Mouse (Mus musculus): ENCODE measurements at regions not wholly inside any gene's neighbourhood (a gene's known extent, or its start where the extent isn't known, plus 50 kb on each side); places are given as distances from the start of the nearest gene placed in this dataset.
A peak's percentile ranks its signal among the peaks of the same experiment; 100 is the strongest.

DNA sequence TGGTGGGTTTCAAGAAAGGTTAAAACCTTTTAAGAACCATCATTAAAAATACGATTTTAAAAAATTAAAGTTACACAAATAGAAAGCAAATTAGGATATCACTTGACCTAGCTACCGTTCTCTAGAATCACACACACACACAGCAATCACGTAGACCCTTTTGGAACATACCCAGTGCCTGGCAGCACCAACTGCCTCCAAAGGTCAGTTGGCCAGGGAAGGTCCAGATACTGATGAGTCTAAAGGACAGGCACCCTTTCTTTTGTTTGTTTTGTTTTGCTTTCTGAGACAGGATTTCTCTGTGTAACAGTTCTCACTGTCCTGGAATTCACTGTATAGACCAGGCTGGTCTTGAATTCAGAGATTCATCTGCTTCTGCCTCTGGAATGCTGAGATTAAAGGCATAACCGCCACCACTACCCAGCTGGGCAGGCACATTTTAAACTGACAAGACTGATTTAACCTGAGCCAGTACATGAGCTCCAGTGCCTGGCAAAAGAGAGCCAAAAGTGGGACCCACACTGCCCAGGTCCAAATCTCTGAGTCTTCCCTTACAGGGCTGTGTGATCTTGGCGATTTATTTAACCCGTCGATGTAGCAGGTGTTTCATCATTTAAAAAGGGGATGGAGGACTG, 353.0 kb downstream of the Pmp22 start:
- no peak for DNase-seq

DNA sequence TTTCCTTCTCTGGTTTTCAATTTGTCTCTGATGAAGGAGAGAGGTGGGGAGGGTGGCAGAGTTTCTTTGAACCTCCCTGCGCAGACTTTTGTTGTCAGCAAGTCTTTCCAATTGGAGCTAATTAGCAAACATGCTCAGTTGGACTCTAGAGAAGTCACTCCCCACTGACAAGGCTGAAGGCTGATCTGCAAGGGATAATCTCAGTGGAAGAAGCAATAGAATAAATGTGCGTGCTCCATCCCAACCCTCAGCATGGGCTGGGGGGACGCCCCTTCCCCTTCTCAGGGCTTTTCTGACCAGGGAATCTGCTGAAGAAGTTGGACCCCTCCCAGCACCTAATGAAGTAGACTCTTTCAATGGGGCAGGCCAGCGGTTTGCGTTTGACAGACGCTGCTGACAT, 353.8 kb downstream of the Pmp22 start:
- no peak for DNase-seq

- DNase-seq: no peak
Measured at GRCm38 (mm10) chr11:63487203-63487602, 358.4 kb downstream of the Pmp22 start.

DNA sequence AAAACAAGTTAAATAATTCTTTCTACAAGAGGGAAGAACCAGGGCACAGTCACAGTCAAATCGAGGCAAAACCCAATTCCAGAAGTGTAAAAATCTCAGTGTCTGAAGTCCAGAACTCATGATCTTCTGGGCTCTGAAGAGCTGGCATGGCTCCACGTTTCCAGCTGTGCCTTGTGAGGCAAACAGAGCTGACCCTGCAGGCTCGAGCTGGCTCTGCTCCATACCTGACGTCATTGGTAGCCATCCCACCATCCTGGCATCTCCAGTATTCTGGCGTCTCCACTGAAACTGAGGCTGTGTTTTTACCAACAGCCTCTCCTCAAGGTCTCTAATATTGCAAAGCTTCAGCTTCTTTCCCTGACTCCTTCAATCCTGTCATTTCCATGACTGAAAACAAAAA, 373.4 kb downstream of the Pmp22 start:
- peak; percentile 12 for DNase-seq

GRCm38 (mm10) chr11:63507387-63507786, 378.6 kb downstream of the Pmp22 start:
- DNase-seq: no peak

GRCm38 (mm10) chr11:63508727-63509126, 379.9 kb downstream of the Pmp22 start:
- no peak for DNase-seq

DNA sequence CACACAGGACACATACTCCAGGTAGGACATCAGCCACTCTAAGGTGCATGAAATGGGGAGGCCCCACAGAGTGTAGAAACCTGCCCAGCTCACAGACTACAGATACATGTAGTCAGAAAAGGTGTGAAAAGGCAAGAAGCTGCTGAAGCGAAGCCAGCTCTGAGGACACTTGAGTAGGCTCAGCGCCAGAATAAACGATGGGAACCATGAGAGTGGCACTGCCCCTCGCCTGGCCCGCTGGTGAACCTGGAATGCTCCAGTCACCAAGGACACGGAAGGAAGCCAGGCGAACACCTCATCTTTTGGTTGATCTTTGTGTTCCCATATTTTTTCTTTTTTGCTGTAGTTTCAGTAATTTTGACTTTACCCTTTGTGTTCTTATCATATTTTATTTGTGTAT, 381.8 kb downstream of the Pmp22 start:
- DNase-seq: no peak

DNA sequence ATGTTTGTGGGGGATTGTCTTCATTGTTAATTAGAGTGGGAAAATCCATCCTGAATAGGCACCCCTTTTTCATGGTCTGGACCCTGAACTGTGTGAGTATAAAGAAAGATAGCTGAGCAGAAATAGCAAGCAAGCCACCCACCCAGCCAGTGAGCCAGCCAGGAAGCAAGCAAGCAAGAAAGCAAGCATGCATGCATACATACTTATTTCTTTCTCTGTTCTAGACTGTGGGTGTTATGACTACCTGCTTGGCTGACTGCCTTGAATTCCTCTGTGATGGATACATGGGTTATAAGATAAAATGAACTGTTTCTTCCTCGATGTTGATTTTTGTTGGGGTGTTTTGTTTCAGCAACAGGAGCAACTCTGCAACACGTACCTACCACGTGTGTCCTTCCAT, 385.8 kb downstream of the Pmp22 start:
- no peak for DNase-seq

- DNase-seq: peak; percentile 21
Measured at GRCm38 (mm10) chr11:63518847-63519246, 390.1 kb downstream of the Pmp22 start.

GRCm38 (mm10) chr11:63524254-63524653, 395.5 kb downstream of the Pmp22 start:
- DNase-seq: no peak

DNA sequence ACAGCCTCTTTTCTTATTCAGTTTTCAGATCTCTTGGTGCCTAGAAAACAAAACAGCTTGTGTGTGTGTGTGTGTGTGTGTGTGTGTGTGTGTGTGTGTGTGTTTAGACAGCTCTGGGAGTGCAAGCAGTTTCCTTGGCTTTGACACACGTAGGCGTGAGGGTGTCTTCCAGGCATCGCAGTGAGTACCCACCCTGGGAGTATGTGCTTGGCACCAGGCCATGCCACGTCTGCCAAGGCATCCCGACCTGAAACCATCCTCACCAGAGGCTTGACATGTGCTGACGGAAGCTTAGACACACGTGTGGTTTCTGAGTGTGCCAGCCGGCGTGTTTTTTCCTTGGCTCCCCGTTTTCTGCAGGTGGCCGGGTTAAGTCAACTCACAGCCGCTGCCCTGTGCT, 396.6 kb downstream of the Pmp22 start:
- no peak for DNase-seq

DNA sequence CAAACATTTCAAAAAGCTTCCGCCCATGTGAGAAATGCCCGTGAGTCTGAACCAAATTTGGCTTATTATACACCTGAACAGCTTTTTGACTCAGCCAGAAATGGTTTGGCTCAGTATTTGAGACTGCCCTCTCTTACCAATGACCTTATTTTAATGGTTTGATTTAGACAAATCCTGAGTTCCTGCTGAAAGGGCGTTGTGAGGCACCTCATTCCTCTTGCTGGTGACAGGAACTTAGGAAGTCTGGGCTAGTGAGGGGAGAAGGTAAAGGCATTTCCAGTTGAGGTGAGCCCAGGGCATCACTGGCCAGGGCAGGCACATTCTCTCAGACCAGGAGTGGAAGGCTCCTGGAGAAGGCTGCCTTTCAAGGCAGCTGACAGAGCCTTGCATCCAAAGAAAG, 396.1 kb downstream of the Hs3st3b1 start:
- DNase-seq: no peak

- DNase-seq: no peak
Measured at GRCm38 (mm10) chr11:63532752-63533151, 389.3 kb downstream of the Hs3st3b1 start.

- no peak for DNase-seq
Measured at GRCm38 (mm10) chr11:63533555-63534200, 388.4 kb downstream of the Hs3st3b1 start.

DNA sequence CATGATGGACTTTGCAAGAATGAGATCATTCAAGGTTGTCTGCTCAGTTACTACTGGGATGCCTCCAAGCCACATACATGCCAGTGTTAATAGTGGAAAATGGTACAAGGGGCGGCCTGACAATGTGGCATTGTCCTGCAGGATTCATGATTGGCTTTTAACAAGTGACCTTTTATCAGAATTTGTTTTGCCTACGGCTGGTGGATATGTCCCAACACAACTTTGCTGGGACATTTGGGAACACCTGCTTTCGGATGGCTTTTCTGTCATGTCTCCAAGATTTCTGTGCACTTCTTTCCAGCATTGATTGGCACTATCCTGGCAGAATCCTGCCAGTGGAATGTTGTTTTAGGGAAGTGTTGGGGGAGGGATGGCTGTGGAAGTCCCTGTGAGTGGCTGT, 384.4 kb downstream of the Hs3st3b1 start:
- no peak for DNase-seq

DNA sequence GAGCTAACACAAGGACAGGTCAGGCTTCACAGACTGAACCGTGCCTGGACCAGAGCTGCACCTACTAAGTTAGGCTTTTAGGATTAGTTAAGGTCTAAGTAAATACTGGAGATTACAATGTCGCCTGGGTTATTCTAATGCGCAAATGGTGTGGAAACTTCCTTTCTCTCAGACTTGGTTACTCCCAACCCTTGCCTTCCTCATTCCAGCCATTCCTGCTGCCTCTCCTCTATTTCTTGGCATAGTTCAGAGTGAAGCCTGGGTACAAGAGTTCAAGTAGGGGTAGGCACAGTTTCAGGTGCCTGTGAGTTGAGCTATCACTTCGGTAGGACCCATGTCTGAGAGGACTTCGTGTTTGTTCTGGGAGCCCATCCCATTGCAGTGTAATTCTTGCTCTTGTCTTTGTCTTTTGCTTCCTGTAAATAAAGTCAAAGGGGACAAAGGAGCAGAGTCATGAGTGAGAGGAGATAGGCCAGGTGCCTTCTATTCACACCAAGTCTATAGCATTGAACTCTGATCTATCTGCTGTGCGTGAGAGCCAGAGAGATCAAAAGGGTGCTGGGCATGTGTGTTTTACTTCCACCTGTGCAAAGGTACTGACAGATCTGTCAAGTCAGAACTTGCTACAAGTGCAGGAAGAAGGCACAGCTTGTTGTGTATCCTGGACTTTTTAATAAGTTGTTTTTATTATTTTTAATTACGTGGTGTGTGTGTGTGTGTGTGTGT, 378.0 kb downstream of the Hs3st3b1 start:
- DNase-seq: no peak

- no peak for DNase-seq
Measured at GRCm38 (mm10) chr11:63545516-63545915, 376.6 kb downstream of the Hs3st3b1 start.

- DNase-seq: peak; percentile 4
Measured at GRCm38 (mm10) chr11:63560466-63560865, 361.6 kb downstream of the Hs3st3b1 start.

DNA sequence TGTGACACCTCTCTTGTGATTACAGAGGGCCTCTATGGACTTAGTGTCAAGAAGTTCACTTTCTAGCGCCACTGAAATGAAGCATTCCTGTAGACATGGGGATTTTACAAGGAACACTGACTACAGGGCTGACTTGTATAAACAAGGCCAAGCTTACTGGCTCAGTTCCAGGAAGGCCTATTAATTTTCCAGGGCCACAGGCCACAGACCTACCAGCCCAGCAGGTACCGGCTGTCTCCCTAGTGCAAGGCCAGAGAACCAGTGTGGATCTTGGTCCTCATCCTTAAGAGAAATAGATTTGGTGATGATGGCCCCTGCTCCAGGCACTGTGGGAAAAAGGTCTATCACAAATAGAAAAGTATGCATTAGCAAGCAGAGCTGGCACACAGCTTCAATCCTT, 359.4 kb downstream of the Hs3st3b1 start:
- peak; percentile 56 for DNase-seq

DNA sequence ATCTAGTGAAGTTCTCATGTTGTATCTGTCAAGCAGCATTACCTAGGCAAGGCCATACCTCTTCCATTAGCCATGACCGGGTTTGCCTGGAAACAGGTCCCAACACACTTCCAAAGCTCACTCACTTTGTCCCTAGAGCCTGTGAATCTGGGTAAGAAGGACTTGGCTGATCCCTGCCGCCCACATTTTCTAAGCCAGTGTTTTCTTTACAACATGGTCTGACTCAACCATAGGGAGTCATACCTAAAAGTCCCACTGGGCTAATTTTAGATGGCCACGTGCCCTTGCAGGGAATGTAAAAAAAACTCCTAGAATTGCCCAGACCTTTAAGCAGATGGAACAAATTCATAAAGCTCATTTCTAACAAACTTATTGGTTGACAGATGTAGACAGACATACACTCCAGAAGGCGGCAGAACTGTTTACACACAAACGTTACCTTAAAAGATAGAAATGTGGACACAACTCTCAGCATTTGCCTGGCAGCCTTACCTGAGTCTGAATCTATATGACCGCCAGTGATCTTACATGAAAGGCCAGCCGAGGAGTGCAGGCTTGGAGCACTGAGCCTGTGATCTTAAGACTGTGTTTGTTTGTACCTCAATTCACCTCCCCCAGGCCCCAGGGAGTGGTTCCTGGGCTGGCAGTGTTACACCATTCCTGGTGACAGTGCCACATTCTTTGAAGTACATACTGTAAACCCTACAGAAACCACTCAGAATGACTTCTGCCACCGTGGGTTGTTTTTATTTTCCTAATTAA, 356.4 kb downstream of the Hs3st3b1 start:
- DNase-seq: peak; percentile 27

DNA sequence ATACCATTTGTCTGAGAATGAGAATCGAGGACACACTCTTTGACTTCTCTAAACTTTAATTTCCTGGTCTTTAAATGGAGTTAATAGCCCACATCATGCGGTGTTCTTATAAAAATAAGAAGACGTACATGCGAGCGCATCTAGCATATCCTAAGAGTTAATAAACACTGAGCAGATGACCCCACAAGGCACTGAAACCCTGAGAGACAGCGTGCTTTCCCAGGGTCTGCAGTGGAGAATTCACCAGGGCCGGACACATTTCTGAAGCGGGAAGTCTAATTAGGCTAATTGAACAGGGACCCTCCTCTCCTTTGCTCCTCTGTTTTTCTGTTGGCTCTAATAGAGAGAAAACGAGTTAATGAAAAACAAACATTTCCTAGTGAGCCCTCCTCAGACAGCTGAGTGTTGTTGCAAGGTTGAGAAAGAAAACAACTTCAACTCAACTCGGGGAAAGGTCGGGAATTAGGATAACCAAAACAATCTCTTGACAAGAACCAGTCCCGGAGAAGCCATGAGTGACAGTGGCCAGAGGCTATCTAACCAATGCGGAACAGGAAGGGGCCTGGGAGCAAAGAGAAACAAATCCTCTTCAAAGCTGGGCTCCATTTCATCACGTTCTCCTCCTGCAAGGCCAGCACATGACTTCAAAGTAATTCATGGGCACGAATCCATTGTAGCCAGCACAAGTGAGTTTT, 352.2 kb downstream of the Hs3st3b1 start:
- DNase-seq: peak; percentile 14

DNA sequence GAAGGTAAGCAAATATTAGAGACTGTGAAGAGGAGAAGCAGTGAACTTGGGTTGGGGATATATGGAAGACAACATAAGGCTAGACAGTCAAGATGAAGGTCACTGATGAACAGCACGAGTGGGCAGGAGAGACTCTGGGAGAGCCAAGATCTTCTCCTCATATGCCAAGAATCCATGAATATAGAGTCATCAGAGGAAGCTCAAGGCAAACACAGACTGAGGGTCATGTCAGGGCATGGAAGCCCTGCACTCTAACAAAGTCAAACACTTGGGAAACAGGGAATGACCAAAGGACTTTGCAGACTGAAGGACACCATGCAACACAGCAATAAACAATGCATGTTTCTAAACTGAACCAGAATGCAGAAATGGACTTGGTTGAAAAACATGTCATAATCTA, 351.4 kb downstream of the Hs3st3b1 start:
- DNase-seq: no peak
